Mouse (Mus musculus): ENCODE data around the gene Eif5. TPM values are rescaled to one million over a fixed set of nuclear protein-coding genes. Genes with fewer than 3 reads are reported as not detected.

Eif5 gene
- polyA plus RNA-seq, 1 experiment from 2014 or later: 726 TPM

DNA sequence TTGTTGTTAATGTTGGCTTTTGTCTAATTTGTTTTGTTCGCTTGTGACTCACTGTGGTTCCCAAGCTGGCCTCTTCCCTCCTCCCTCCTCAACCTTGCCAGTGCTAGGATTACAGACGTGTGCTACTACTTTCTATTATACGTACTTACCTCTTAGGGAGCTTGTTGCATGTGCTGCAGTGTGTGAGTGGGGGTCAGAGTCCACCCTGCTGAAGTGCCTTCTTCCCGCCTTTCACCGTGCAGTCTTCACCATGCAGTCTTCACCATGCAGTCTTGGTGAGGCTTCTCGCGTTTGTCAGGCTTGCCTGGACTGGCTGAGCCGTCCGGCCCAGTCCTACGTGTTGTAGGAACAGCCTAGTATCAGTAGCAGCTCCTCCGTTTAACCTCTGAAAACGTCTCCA, 49.4 kb downstream of the Eif5 start:
- ATAC-seq (ENCODE audit: low FRiP score): no peak
- WGBS: 88% methylated on average over 12 of the region's 12 CpGs

DNA sequence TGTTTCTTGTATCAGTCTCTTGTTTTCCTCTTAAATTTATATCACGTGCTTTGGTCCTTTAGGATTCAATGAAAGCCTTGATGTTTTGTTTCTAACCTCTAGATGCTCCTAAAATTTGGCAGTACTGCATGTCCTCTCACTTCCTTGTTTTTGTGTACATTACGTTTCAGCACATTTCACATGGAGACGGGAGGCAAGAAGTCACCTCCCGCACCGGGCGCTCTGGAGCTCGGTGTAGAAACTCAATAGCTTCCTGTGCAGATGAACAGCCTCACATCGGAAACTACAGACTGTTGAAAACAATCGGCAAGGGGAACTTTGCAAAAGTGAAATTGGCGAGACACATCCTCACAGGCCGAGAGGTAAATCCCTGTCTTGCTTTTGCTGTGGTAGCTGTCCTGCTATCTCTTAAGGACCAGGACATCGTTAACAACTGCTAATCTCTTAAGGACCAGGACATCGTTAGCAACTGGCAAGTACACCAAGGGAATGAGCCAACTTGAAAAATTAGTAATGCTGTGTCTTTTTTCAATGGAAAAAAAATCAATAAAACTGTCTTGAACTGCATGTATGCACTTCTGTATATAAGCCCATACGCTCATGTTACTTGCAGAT, 54.7 kb downstream of the Eif5 start:
- Histone ChIP-seq H3K4me3 (ENCODE audit: low read depth, low read length) (no peak overlapping the region), H3K27ac (ENCODE audit: low read depth, low read length) (no peak overlapping the region), H3K27me3 (ENCODE audit: control insufficient read depth, insufficient read depth, low read length) (no peaks in the 10 kb centered on the region), H3K4me1 (ENCODE audit: control insufficient read depth, insufficient read depth, low read length) (no peaks in the 10 kb centered on the region), H3K4me2 (no peak overlapping the region), H3K36me3 (ENCODE audit: control insufficient read depth, insufficient read depth, low read length) (peaks cover 14% of the 10 kb centered on the region), H3K9me3 (ENCODE audit: control insufficient read depth, low read length) (no peaks in the 10 kb centered on the region), H3K9ac (ENCODE audit: low read length) (no peak overlapping the region)
- DNase-seq (ENCODE audit: low spot score, missing footprints) (no peak), ATAC-seq (ENCODE audit: low FRiP score) (no peak)
- WGBS: 93% methylated on average over 14 of the region's 14 CpGs

More for the DNA sequence above, 49.4 kb downstream of the Eif5 start:
- Histone ChIP-seq H3K4me2 (no peak overlapping the region), H3K4me3 (ENCODE audit: low read depth, low read length) (no peak overlapping the region), H3K36me3 (ENCODE audit: control insufficient read depth, insufficient read depth, low read length) (no peaks in the 10 kb centered on the region), H3K27me3 (ENCODE audit: control insufficient read depth, insufficient read depth, low read length) (no peaks in the 10 kb centered on the region), H3K27ac (ENCODE audit: low read depth, low read length) (no peak overlapping the region), H3K4me1 (ENCODE audit: control insufficient read depth, insufficient read depth, low read length) (no peaks in the 10 kb centered on the region; the same call in 1 of the 2 replicates), H3K9ac (ENCODE audit: low read length) (no peak overlapping the region), H3K9me3 (ENCODE audit: control insufficient read depth, low read length) (no peaks in the 10 kb centered on the region)
- DNase-seq (ENCODE audit: low spot score, missing footprints): no peak

DNA sequence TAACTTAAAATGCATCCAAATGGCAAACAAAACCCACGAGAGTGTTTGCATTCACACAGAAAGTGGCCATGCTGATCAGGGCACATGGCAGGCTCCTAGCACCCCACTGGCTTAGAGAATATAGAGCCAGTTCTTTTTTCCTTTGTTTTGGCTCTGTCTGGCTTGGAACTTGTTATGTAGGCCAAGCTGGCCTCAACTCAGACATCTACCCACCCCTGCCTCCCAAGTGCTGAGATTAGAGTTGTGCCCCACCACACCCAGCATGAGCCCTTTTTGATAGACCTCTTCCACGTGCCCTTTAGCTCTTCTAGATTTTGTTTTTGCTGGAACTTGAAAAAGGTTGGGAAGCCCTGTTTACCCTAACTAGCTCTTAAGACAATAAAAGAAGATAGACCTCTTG, 56.0 kb downstream of the Eif5 start:
- Histone ChIP-seq H3K36me3 (ENCODE audit: control insufficient read depth, insufficient read depth, low read length) (peaks cover 21% of the 10 kb centered on the region), H3K27ac (ENCODE audit: low read depth, low read length) (no peak overlapping the region), H3K4me3 (ENCODE audit: low read depth, low read length) (no peak overlapping the region), H3K4me1 (ENCODE audit: control insufficient read depth, insufficient read depth, low read length) (no peaks in the 10 kb centered on the region), H3K27me3 (ENCODE audit: control insufficient read depth, insufficient read depth, low read length) (no peaks in the 10 kb centered on the region), H3K9me3 (ENCODE audit: control insufficient read depth, low read length) (no peaks in the 10 kb centered on the region), H3K9ac (ENCODE audit: low read length) (no peak overlapping the region), H3K4me2 (no peak overlapping the region)
- WGBS: 86% methylated on average over 2 of the region's 2 CpGs
- no peak for DNase-seq (ENCODE audit: low spot score, missing footprints)
- no peak for ATAC-seq (ENCODE audit: low FRiP score)

Other genes starting within 250 kb of the Eif5 start
- gene Cdc42bpb, start 160.3 kb upstream of the Eif5 start, polyA plus RNA-seq (2014; fragmentation: Nextera tagmentation; extraction: Ambion mirVana): 28.1 and 28.2 TPM in 2 replicates
- gene Lbhd2, start 131.2 kb upstream of the Eif5 start, polyA plus RNA-seq (2014; fragmentation: Nextera tagmentation; extraction: Ambion mirVana): not detected in 2 replicates
- 2.3 and 2.9 TPM in 2 replicates for gene Exoc3l4, start 121.0 kb upstream of the Eif5 start, polyA plus RNA-seq (2014; fragmentation: Nextera tagmentation; extraction: Ambion mirVana)
- 1.1 and 2.3 TPM in 2 replicates for gene Tnfaip2, start 95.5 kb upstream of the Eif5 start, polyA plus RNA-seq (2014; fragmentation: Nextera tagmentation; extraction: Ambion mirVana)
- gene Gm266, start 52.2 kb upstream of the Eif5 start, polyA plus RNA-seq (2014; fragmentation: Nextera tagmentation; extraction: Ambion mirVana): 4.2 and 6.0 TPM in 2 replicates
- 69.9 and 73.7 TPM in 2 replicates for gene Mark3, start 36.5 kb downstream of the Eif5 start, polyA plus RNA-seq (2014; fragmentation: Nextera tagmentation; extraction: Ambion mirVana)
- 2,717 and 2,900 TPM in 2 replicates for gene Ckb, start 134.3 kb downstream of the Eif5 start, polyA plus RNA-seq (2014; fragmentation: Nextera tagmentation; extraction: Ambion mirVana)
- gene Trmt61a, start 140.1 kb downstream of the Eif5 start, polyA plus RNA-seq (2014; fragmentation: Nextera tagmentation; extraction: Ambion mirVana): 5.5 and 6.0 TPM in 2 replicates
- gene Bag5, start 175.2 kb downstream of the Eif5 start, polyA plus RNA-seq (2014; fragmentation: Nextera tagmentation; extraction: Ambion mirVana): 62.2 and 64.1 TPM in 2 replicates
- 50.8 and 54.7 TPM in 2 replicates for gene Apopt1, start 175.2 kb downstream of the Eif5 start, polyA plus RNA-seq (2014; fragmentation: Nextera tagmentation; extraction: Ambion mirVana)
- gene Klc1, start 220.8 kb downstream of the Eif5 start, polyA plus RNA-seq (2014; fragmentation: Nextera tagmentation; extraction: Ambion mirVana): 282 and 288 TPM in 2 replicates

Measured in midbrain, embryonic 11.5 days (tissue).